Mouse (Mus musculus): ENCODE measurements around the gene Gm8994.

Gm8994 gene

DNA sequence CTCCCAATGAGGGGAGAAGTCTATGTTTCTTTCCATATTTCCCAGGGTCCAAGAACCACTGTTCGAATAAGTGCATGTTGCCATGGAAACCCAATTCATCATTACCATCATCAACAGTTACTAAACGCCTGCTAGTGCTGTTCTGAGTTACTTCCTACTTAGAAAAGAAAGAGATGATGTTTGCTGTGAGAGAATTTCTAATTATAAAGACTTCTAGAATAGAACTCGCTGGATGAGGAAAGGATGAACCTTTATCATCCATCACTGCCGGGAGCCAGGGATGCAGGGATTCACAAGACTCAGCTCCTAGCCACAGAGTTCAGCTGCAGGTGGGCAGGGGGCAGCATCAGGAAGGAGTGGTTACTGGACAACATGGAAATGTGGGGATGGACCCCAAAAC is 36.7 kb downstream of the Gm8994 start:
- no peak for DNase-seq

DNA sequence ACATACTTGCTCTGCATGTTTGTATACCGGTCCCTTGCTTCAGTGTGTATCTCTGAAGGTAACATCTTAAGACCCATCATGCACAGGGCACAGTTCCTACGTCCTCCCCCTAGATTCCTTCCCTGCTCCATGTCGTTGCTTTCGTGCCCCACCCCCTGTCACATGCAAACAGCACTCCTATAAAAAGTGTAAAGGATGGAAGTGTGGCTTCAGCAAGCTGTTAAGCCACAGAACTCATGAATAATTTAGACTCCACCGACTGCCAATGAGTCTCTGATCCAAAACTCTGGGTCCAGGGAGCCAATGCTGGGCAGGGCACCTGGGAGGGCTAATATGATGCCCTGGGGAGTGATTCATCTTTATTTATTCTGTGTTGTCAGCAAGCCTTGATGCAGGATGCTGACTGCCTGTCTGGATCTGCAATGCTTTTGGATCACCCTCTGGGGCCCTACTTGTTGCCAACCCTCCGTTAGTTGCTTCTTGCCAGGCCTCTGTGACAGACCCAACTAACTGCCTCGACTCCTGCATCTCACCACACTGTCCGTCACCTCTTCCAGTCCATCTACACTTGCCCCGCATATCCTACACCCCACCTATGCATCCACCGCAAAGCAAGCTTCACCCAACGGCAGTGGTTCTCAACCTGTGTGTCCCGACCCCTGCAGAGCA is 37.2 kb downstream of the Gm8994 start:
- DNase-seq: no peak

DNA sequence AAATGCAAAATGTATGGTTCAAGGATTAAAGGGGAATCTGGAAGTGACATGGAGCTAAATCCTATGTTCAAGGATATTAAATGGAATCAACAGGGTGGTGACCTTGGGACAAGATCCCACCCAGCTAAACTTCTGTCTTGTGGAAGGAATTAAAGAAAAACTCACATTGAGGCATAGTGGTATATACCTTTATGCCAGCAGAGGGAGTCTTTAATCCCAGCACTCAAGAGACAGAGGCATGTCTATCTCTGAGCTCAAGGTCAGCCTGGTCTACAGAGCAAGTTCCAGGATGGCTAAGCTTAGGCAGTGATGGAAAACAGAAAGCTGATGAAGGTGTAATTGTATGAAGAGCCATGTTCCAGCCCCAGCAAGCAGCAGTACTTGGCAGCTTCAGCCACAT is 48.8 kb downstream of the Gm8994 start:
- no peak for DNase-seq
